Mouse (Mus musculus): ENCODE measurements around the gene Scarf2. TPM values are rescaled to one million over a fixed set of nuclear protein-coding genes. Genes with fewer than 3 reads are reported as not detected.

Gene Scarf2
- total RNA-seq, 1 experiment, result 8.1 TPM

DNA sequence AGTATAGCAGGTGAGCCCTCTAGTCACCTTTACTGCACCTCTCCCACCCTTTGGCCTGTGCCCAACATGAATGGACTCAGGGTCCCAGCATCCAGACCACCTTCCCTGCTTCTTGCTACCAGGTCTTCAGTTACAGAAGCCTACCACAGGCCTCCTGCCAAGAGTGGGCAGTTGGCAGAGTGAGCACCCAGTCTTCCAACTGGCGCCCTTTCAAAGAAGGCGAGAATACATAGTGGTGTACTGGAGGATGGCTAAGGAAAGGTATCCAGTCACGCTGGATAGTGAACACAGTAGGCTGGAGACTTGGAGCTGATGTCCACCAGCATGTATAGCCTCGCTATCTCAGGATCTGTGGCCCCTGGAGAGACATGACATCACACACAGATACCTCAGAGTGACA, 3.0 kb upstream of the Scarf2 start:
- Histone ChIP-seq H3K9ac (ENCODE audit: insufficient read depth, low read depth, low read length, poor library complexity, severe bottlenecking) (no peak overlapping the region), H3K27ac (ENCODE audit: insufficient read depth, low read depth, low read length, poor library complexity, severe bottlenecking) (no peak overlapping the region), H3K4me3 (ENCODE audit: insufficient read depth in 1 of 2, low read depth in 1 of 2, low read length in 2 of 2, poor library complexity in 1 of 2, severe bottlenecking in 1 of 2) (no peak overlapping the region), H3K4me1 (ENCODE audit: control insufficient read depth in 2 of 2, insufficient read depth in 2 of 2, low read length in 2 of 2, poor library complexity in 1 of 2) (peaks cover 0 to 2% of the 10 kb centered on the region in 2 experiments; a peak in 1 of 4 replicates), H3K9me3 (ENCODE audit: control insufficient read depth, insufficient read depth, low read depth, low read length) (no peaks in the 10 kb centered on the region), H3K36me3 (ENCODE audit: control insufficient read depth, insufficient read depth, low read length, poor library complexity, severe bottlenecking) (peaks cover 11% of the 10 kb centered on the region)
- TF ChIP-seq ZNF384 (IDR thresholded peaks at IDR 0.05; ENCODE audit: low read depth, low read length), result no peak
- TF ChIP-seq CHD2 (IDR thresholded peaks at IDR 0.05; ENCODE audit: low read depth, low read length), result no peak
- TF ChIP-seq ZC3H11A (IDR thresholded peaks at IDR 0.05; ENCODE audit: borderline replicate concordance, low read depth, low read length), result no peak
- no peak for TF ChIP-seq HCFC1 (IDR thresholded peaks at IDR 0.05; ENCODE audit: borderline replicate concordance, insufficient read depth, low read length)
- TF ChIP-seq MAFK (IDR thresholded peaks at IDR 0.05; ENCODE audit: insufficient read depth, low read depth, low read length), result no peak
- in situ Hi-C loops (cut with MboI; ENCODE audit: low sequenced_read_pairs in 2 of 2, unreplicated experiment in 2 of 2), result no loop called here
- DNase-seq (ENCODE audit: low read depth, low spot score), result no peak

DNA sequence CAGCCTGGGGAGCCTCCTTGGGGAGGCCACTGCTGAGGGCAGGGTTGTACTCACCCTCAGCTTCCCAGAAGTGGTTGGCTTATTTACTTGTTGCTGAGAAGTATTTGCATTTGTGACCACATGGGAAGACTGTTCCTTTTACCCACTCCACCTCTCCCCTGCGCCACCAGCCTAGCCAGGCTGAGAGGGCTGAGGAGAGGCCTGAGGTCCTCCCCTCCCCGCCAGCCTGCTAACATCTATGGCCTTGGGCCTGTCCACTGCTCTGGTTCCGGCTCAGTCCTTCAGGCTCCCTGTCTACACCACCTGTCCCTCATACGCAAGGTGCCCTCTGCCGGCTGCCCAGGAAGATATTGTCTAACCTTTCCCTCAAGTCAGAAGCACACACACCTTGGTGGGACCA, 1.4 kb upstream of the Scarf2 start:
- Histone ChIP-seq H3K4me3 (ENCODE audit: insufficient read depth in 1 of 2, low read depth in 1 of 2, low read length in 2 of 2, poor library complexity in 1 of 2, severe bottlenecking in 1 of 2) (no peak overlapping the region), H3K36me3 (ENCODE audit: control insufficient read depth, insufficient read depth, low read length, poor library complexity, severe bottlenecking) (peaks cover 7% of the 10 kb centered on the region; the same call in 1 of the 2 replicates), H3K9ac (ENCODE audit: insufficient read depth, low read depth, low read length, poor library complexity, severe bottlenecking) (no peak overlapping the region), H3K4me1 (ENCODE audit: control insufficient read depth in 2 of 2, insufficient read depth in 2 of 2, low read length in 2 of 2, poor library complexity in 1 of 2) (peaks cover 0 to 2% of the 10 kb centered on the region in 2 experiments; a peak in 1 of 4 replicates), H3K9me3 (ENCODE audit: control insufficient read depth, insufficient read depth, low read depth, low read length) (no peaks in the 10 kb centered on the region), H3K27ac (ENCODE audit: insufficient read depth, low read depth, low read length, poor library complexity, severe bottlenecking) (no peak overlapping the region)
- in situ Hi-C loops (cut with MboI; ENCODE audit: low sequenced_read_pairs in 2 of 2, unreplicated experiment in 2 of 2), result no loop called here
- DNase-seq (ENCODE audit: low read depth, low spot score), result no peak
- TF ChIP-seq ZC3H11A (IDR thresholded peaks at IDR 0.05; ENCODE audit: borderline replicate concordance, low read depth, low read length) (no peak), HCFC1 (IDR thresholded peaks at IDR 0.05; ENCODE audit: borderline replicate concordance, insufficient read depth, low read length) (no peak)

DNA sequence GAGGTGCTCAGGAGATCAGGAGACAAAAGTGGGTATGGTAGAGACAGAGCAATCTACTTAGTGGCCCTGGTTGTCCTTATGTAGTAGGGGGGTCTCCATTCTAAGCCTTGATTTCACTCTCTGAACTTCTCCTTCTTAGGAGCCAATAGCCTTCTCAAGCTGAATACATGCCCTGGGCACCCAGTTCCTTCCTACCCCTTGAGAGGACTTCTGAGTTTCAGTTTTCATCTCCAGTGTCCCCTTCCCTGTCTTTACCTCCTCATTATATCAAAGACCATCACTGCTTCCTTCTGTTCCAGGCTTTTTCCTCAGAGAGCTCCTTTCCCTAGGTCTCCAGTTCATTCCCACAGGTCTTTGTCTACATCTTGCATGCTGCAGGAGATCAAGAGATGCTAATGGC, 563 bp upstream of the Scarf2 start:
- Histone ChIP-seq H3K27ac (ENCODE audit: insufficient read depth, low read depth, low read length, poor library complexity, severe bottlenecking) (no peak overlapping the region), H3K4me1 (ENCODE audit: control insufficient read depth in 2 of 2, insufficient read depth in 2 of 2, low read length in 2 of 2, poor library complexity in 1 of 2) (peaks cover 0 to 2% of the 10 kb centered on the region in 2 experiments; a peak in 1 of 4 replicates), H3K9me3 (ENCODE audit: control insufficient read depth, insufficient read depth, low read depth, low read length) (no peaks in the 10 kb centered on the region), H3K9ac (ENCODE audit: insufficient read depth, low read depth, low read length, poor library complexity, severe bottlenecking) (no peak overlapping the region), H3K4me3 (ENCODE audit: insufficient read depth in 1 of 2, low read depth in 1 of 2, low read length in 2 of 2, poor library complexity in 1 of 2, severe bottlenecking in 1 of 2) (peak overlapping the region in 1 of 2 experiments; percentile 27; a peak in 1 of 4 replicates), H3K36me3 (ENCODE audit: control insufficient read depth, insufficient read depth, low read length, poor library complexity, severe bottlenecking) (peaks cover 7% of the 10 kb centered on the region; the same call in 1 of the 2 replicates)
- TF ChIP-seq MAFK (IDR thresholded peaks at IDR 0.05; ENCODE audit: insufficient read depth, low read depth, low read length) (no peak), HCFC1 (IDR thresholded peaks at IDR 0.05; ENCODE audit: borderline replicate concordance, insufficient read depth, low read length) (no peak), CHD2 (IDR thresholded peaks at IDR 0.05; ENCODE audit: low read depth, low read length) (no peak), ZC3H11A (IDR thresholded peaks at IDR 0.05; ENCODE audit: borderline replicate concordance, low read depth, low read length) (no peak), ZNF384 (IDR thresholded peaks at IDR 0.05; ENCODE audit: low read depth, low read length) (no peak)
- in situ Hi-C loops (cut with MboI; ENCODE audit: low sequenced_read_pairs in 2 of 2, unreplicated experiment in 2 of 2), result no loop called here
- DNase-seq (ENCODE audit: low read depth, low spot score), result no peak

DNA sequence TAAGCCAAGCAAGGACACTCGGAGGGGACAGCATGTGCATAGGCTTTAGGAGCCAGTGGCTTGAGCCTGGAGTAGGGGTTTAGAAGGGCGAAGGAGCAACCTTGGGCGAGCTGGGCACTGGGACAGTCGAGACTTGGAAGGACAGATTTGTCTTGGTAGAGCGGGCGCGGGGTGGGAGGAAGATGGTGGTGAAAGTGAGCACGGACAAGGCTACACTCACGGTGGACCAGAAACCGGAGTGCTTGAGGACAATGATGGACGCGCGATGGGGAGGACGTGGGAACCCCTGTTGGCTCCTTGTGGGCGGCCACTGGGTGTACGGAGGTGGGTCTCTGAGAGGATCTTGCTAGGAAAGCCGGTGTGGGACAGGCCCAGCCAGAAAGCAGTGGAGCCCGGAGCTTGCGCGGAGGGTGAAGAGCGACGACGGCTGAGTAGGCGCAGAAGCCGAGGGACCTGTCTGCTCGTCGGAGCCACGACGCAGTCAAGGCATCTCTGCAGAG, 780 bp downstream of the Scarf2 start:
- DNase-seq (ENCODE audit: low read depth, low spot score), result no peak
- in situ Hi-C loops (cut with MboI; ENCODE audit: low sequenced_read_pairs in 2 of 2, unreplicated experiment in 2 of 2), result no loop called here
- TF ChIP-seq ZNF384 (IDR thresholded peaks at IDR 0.05; ENCODE audit: low read depth, low read length) (no peak), HCFC1 (IDR thresholded peaks at IDR 0.05; ENCODE audit: borderline replicate concordance, insufficient read depth, low read length) (no peak), MAFK (IDR thresholded peaks at IDR 0.05; ENCODE audit: insufficient read depth, low read depth, low read length) (no peak), CHD2 (IDR thresholded peaks at IDR 0.05; ENCODE audit: low read depth, low read length) (no peak), ZC3H11A (IDR thresholded peaks at IDR 0.05; ENCODE audit: borderline replicate concordance, low read depth, low read length) (no peak)
- H3K36me3 ChIP-seq (ENCODE audit: control insufficient read depth, insufficient read depth, low read length, poor library complexity, severe bottlenecking), result no peaks in the 10 kb centered on the region
- H3K9me3 ChIP-seq (ENCODE audit: control insufficient read depth, insufficient read depth, low read depth, low read length), result no peaks in the 10 kb centered on the region
- H3K4me3 ChIP-seq (ENCODE audit: insufficient read depth in 1 of 2, low read depth in 1 of 2, low read length in 2 of 2, poor library complexity in 1 of 2, severe bottlenecking in 1 of 2), result peak overlapping the region; percentile 5 to 68; a peak in 2 of 4 replicates
- H3K4me1 ChIP-seq (ENCODE audit: control insufficient read depth in 2 of 2, insufficient read depth in 2 of 2, low read length in 2 of 2, poor library complexity in 1 of 2), result peaks cover 0 to 6% of the 10 kb centered on the region in 2 experiments; a peak in 1 of 4 replicates
- H3K27ac ChIP-seq (ENCODE audit: insufficient read depth, low read depth, low read length, poor library complexity, severe bottlenecking), result no peak overlapping the region
- no peak overlapping the region for H3K9ac ChIP-seq (ENCODE audit: insufficient read depth, low read depth, low read length, poor library complexity, severe bottlenecking)
